Mouse (Mus musculus): ENCODE data around the gene Emc10.
A peak's percentile ranks its signal among the peaks of the same experiment; 100 is the strongest.

The Emc10 gene

GRCm38 (mm10) chr7:44485572-44486195 is 10.6 kb downstream of the Emc10 start:
- ATAC-seq (ENCODE audit: low TSS enrichment): no peak

DNA sequence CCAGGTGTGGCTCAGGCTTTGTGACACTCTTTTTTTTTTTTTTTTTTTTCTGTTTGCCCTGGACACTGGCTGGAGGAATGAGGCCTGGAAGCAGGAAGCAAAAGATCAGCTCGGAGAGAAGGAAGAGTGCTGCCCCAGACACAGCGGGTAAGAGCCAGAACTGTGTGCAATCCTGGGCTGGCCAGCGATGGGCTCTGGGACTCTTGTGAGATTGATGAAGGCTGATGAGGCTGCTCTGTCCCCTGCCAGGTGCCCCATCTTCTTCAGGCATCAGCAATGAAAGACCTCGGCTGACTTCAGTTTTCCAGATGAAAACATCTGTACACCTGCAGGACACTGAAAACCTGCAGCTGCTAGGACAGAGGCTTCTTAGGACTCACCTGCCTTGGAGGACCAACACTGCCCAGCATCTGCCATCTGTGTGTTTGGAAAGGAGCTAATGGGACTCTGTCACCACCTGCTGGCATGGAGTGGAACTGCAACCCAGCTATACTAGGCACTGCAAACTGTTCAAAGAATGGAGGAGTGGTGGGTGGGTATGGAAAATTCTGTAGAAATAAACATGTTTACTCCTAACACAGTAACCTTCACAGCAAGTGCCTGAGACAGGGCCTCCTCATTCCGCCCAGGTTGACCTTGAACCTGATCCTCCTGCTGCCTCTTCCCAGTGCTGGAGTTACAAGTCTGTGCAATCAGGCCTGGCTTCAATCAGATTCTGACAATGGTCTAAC is 11.3 kb downstream of the Emc10 start:
- ATAC-seq (ENCODE audit: low TSS enrichment): peak; percentile 53; the same call in 1 of the 2 replicates

GRCm38 (mm10) chr7:44484109-44484508 is 12.2 kb downstream of the Emc10 start:
- ATAC-seq (ENCODE audit: low TSS enrichment): no peak

DNA sequence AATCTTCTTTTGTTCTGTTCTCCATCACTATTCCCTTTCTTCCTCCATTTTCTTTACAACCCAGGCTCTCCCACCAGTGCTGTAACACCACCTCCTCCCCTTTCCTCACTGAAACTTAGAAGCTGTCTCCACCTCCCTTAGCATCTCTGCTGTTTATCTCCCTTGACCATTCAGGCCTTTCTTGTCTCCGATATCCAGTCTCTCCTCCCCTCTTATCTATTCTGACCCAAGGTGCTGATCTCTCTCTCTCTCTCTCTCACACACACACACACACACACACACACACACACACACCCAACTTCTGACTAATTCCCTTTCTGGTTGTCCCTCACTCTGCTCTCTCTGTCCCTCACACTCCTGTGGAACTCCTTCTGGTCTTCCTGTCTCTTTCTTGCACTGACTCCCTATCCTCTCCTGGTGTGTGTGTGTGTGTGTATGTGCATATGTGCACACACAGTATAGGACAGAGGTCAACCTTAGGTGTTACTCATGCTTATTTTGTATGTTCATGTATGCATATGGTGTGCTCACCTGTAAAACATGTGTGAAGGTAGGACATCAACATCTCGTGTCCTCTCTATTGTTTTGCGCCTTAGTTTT is 13.4 kb downstream of the Emc10 start:
- ATAC-seq (ENCODE audit: low TSS enrichment): no peak

DNA sequence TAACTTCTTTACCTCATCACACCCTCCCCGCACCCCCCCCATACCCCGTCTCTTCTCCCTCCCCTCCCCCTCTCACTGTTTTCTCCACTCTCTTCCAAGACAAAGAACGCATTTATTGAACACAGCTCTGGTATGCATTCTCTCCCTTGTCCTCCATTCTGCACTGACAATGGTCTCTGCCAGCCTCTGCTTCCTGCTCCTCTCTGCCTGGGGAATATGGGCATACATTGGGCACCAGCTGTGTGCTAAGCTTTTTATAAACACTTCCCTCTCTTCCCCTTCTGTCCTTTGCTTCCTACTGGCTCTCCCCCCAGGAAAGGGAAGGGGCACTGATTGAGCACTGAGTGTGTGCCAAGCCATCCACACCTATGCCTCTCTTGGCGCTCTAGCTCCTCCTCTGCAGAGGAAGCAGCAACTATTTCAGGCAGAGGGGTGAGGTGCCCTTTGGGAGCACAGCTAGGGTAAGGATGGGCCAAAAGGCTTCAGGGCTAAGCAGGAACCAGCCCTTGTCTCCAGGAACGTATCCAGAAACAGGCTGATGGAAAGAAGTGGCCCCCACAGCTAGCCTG is 21.2 kb downstream of the Emc10 start:
- ATAC-seq (ENCODE audit: low TSS enrichment): 0 out of 2 replicates have a peak, but pooled peaks have one; percentile 18

DNA sequence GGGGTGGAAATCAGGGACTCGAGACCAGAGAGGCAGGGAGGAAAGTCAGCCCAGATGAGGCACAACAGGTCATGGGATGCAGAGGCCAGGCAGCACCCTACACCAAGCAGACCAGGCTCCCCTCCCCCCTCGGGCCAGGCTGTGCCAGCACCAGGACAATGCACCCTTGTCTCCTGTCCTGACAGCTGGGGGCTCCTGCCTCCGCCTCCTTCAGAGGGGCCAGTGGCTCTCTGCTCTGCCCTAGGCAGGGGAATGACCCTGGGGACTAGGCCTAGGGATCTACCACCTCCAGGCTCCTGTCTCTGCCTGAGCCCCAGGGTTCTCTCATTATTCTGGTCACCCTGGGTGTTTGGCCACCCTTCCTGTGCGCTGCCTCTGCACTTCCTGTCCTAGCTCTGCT is 21.9 kb downstream of the Emc10 start:
- peak; percentile 68 for ATAC-seq (ENCODE audit: low TSS enrichment)

DNA sequence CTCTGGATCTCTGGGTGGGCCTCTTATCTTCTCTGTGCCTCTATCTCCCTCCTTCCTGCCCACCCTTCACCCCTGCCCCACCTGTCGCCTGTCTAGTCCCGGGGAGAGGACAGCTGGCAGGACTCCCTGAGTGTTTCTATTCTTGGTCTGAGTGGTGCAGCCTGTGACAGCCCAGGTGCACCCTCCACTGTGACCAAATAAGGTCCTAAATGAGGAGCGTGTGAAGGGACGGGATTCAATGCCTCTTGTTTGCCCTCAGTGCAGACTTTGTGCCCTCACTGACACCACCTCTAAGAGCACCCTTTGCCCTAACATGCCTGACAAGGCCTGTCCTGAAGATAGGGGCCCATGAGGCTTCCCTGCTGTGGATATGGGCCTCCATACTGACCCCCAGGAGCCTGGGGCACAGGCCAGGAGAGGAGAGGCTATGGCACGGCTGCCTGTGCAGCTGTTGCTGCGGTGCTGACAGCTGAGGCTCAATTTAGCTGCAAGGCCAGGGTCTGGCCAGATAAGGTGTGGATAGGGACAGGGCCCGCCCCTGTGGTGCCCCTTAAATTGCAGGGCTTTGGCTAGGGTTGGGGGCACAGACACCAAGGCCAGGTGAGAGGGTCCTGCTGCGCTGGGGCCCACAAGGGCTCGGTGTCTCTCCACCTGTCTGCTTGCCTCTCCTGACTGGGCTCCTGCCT is 23.2 kb downstream of the Emc10 start:
- ATAC-seq (ENCODE audit: low TSS enrichment): no peak

- ATAC-seq (ENCODE audit: low TSS enrichment): no peak
Measured at GRCm38 (mm10) chr7:44472558-44472885, 23.8 kb downstream of the Emc10 start.

DNA sequence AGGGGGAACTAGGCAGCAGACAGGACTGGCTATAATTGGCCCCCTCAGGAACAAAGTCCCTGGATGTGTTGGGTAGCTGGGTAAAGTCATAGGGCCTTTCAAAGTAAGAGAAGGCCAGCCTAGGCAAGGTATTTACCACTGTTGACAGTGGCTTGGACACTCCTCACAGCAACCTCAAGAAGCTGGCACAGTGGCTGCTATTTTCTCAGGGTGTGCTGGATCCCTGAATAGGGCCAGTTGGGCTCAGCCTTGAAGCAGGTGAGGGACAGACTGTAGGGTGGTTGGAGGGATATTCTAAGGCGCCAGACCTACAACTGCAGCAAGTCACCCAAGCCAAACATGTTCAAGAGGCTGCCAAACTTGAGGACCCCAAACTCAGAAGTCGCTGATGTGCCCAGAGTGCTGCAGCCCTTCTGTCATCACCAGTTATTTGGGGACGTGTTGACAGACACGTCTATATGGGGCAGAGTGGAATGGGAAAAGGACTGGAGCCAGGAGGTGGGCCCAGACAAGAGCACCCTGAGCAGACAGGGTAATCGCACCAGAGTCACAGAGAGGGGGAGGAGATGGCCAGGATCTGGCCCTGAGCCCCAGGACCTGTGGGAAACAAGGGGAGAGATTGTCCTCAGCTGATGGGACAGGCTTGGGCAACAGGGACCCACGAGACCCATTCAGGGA is 24.3 kb downstream of the Emc10 start:
- no peak for ATAC-seq (ENCODE audit: low TSS enrichment)

GRCm38 (mm10) chr7:44470696-44471612 is 25.4 kb downstream of the Emc10 start:
- ATAC-seq (ENCODE audit: low TSS enrichment): no peak

DNA sequence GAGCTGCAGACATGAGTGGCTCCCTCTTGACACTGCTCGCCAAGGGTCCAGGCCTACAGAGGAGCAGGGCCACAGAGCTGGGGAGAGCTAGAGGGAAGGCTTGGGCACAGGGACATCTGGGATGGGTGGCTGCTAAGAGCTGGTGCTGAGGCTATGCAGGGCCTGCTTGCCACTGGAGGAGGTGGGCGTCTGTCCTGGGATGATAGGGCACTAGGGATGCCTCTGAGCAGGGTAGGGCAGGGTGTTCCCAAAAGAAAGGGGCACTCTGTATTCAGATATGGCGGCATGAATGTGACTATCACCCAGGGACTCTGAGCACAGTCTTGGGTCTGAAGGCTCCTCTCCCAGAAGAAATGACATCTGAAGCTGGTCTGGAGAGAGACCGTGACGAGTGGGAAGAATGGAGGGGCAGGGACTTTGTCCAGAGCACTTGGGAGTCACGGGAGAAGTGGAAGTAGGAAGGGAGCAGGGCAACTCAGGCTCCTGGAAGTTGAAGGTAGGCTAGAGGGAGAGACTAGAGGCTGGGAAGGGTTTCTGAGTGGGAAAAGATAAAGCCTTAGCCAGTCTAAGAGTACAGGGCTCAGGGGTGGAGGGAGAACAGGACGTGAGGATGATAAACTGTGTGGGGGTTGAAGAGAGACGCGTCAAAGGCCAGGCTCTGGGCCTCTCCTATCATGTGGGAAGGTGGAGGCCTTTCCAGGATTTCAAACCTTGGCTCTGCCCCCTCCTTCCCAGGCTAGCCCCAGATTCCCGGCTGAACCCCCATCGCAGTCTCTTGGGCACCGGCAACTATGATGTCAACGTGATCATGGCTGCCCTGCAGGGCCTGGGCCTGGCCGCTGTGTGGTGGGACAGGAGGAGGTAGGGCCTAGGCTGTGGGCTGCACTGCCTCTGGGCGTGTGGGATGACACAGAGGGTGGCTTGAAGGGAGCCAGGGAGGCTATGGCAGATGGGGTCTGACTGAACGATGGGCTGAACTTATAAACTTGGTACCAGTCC is 26.4 kb downstream of the Emc10 start:
- no peak for ATAC-seq (ENCODE audit: low TSS enrichment)

DNA sequence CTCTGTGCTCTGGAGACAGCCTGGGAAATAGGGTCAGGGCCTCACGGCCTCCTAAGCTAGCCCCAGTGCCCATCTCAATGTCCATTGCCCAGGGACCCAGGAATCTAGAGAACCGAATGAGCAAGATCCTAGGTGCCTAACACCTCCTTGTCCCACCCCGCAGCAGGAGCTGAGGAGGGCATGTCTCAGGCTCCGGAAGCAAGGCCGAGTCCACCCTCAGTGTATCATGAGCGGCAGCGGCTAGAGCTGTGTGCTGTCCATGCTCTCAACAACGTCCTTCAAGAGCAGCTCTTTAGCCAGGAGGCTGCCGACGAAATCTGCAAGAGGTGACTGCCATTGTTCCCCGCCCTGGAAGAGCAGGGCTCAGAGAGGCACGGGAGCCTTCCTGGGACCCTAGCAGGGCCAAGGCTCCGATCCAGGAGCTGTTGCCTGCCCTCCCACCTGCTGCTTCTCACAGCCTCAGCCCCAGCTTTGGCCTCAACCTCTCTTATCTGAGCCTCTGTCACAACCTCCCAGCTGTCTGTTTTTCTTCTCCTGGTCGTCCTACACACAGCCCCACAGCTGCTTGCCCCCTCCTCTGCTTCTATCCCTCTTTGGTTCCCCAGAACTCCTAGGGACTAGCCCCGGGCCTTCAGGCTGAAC is 27.6 kb downstream of the Emc10 start:
- no peak for ATAC-seq (ENCODE audit: low TSS enrichment)

- ATAC-seq (ENCODE audit: low TSS enrichment): peak; percentile 82
Measured at GRCm38 (mm10) chr7:44467811-44468411, 28.4 kb downstream of the Emc10 start, which contains the start of gene Josd2. TSS of gene Josd2 (plus strand) at chr7:44467980.

DNA sequence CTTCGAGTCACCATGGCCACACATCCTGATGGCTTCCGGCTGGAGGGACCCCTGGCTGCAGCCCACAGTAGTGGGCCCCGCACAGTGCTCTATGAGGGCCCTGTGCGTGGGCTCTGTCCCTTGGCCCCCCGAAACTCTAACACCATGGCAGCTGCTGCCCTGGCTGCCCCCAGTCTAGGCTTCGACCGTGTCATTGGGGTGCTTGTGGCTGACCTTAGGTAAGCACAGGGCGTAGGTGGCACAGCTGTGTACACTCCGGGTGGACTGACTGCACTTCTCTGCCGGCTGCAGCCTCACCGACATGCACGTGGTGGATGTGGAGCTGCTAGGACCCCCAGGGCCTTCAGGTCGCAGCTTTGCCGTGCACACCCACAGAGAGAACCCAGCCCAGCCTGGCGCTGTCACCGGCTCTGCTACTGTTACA is 29.4 kb downstream of the Emc10 start:
- no peak for ATAC-seq (ENCODE audit: low TSS enrichment)

GRCm38 (mm10) chr7:44466006-44466887 is 30.1 kb downstream of the Emc10 start:
- no peak for ATAC-seq (ENCODE audit: low TSS enrichment)

DNA sequence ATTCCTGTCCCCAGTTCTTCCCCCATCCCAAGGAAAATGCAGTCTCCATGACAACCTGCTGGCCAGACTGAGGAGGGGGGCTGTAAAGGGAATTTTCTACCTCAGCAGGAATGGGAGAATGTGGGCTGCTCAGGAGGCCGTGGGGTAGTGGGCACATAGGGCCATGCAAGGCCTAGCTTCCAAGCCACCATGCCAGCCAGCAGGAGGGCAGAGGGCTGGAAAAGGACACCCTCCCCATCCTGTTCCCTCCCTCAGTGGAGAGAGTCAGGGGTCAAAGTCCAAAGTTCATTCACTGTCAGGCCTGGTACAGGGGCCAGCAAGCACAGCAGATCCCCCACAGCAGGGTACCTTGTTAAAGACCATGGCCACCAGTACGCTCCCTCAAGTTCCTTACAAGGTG is 31.2 kb downstream of the Emc10 start, which contains the start of gene Aspdh:
Gene Aspdh, plus strand, starts transcription at position 281 of the 400 bp plus-strand sequence.
- no peak for ATAC-seq (ENCODE audit: low TSS enrichment)

DNA sequence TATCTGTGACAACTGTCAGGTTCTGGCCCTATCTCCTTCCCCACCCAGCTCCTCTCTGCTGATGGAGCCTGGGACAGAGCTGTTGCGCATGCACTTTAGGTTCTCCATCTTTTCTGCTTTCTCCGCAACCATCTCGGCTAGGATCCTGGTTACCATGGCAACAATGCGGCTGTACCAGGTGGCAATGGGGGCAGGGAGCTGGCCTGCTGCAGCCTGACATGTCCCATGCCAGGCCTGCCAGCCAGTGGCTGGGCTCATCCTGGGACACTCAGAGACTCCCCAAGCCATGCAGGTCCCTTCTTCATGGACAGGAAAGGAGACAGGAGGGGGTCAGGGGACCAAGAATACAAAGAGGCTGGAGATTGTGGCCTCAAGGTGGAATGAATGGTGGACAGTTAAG is 31.8 kb downstream of the Emc10 start:
- peak; percentile 17 for ATAC-seq (ENCODE audit: low TSS enrichment)
